In genomic region chr9:113930534-113931374, GRCm38 (mm10) we compare ENCODE assay signal across 8 mouse cellular contexts. TPM values are rescaled to one million over a fixed set of nuclear protein-coding genes. Genes with fewer than 3 reads are reported as not detected.
A peak's percentile ranks its signal among the peaks of the same experiment; 100 is the strongest.
DNase-seq lines count a peak whose midpoint lies in the region; ATAC-seq lines count a peak whose summit lies in the region.

Ubp1 (plus strand) TSS chr9:113930934.

- H3K4me1 ChIP-seq in lung, embryonic 16.5 days (replicated peaks; ENCODE audit: control insufficient read depth, insufficient read depth, low read length), result peaks cover 10% of the 10 kb centered on the region; the same call in 1 of the 2 replicates

- under 1% methylated on average over 48 of the region's 86 CpGs for WGBS in lung, embryonic 16.5 days

- H3K9me3 ChIP-seq in lung, embryonic 16.5 days (ENCODE audit: control insufficient read depth, low read length), result no peaks in the 10 kb centered on the region

- H3K36me3 ChIP-seq in lung, embryonic 16.5 days (ENCODE audit: control insufficient read depth, insufficient read depth, low read length), result no peaks in the 10 kb centered on the region

- H3K9ac ChIP-seq in lung, embryonic 16.5 days (ENCODE audit: low read length), result peak within 1 kb of the TSS; percentile 97

- peak within 1 kb of the TSS; percentile 82 for H3K4me2 ChIP-seq in lung, embryonic 16.5 days (ENCODE audit: low read depth, low read length)

- H3K27ac ChIP-seq in lung, embryonic 16.5 days (ENCODE audit: low read length), result peak within 1 kb of the TSS; percentile 95

- peak; percentile 99 for DNase-seq in MEL-GATA-1-ER (ENCODE audit: extremely low read depth, low read depth)
- DNase-seq in cerebellum, adult 8-10 months, result peak; percentile 95
- DNase-seq in forelimb bud, embryonic 11.5 days (ENCODE audit: low read depth, low spot score), result peak; percentile 99
- peak; percentile 92 for DNase-seq in layer of hippocampus, adult 9-10 months (ENCODE audit: low spot score)
- peak; percentile 78 for DNase-seq in ovary, postnatal 10 days (ENCODE audit: low spot score)
- DNase-seq in thymus, postnatal 10 days (ENCODE audit: low spot score in 2 of 2), result peak; percentile 85 to 90

- no peaks in the 10 kb centered on the region for H3K27me3 ChIP-seq in lung, embryonic 16.5 days (ENCODE audit: control insufficient read depth, insufficient read depth, low read depth, low read length)

- peak; percentile 93 to 95 for ATAC-seq in hematopoietic stem cell, adult 5-6 weeks (replicated peaks in 1 of 2; ENCODE audit: insufficient read depth in 1 of 2, low FRiP score in 2 of 2, low TSS enrichment in 1 of 2, low read depth in 1 of 2, poor library complexity in 2 of 2, severe bottlenecking in 2 of 2)
- ATAC-seq in lung, embryonic 16.5 days (ENCODE audit: low read depth), result peak; percentile 98

- peak within 1 kb of the TSS; percentile 92 for H3K4me3 ChIP-seq in lung, embryonic 16.5 days (ENCODE audit: low read length)

RNA-seq across cellular contexts. Expression of gene Ubp1, which starts in this region (rescaled TPM):
- total RNA-seq in hematopoietic stem cell, adult 5-6 weeks (2017), result 75.9 and 79.3 TPM in 2 replicates
- polyA plus RNA-seq in lung, embryonic 16.5 days (2015; fragmentation: Nextera tagmentation; extraction: Ambion mirVana), result 22.6 and 26.8 TPM in 2 replicates

Comparison
In these comparisons a context has a peak if more than half of its experiments do, and no peak if none do; other contexts are left out.
1. Peak in every context shown above with its lines: DNase-seq, ATAC-seq, H3K4me3 ChIP-seq and H3K27ac ChIP-seq.